Mouse (Mus musculus) retina, embryonic 14.5 days (tissue): Measurements from ENCODE around the gene Spata3.
"Not testable (repeated sequence)": the region's sequence is repeated elsewhere in the genome, so short reads cannot be mapped to it uniquely, and the experiment has no call there.

Experiments used
- DNase-seq: peaks from one replicate; pipeline ENCODE4 v3.0.0-alpha.2; 2015; ENCODE audit warnings: low spot score

Gene Spata3

DNA sequence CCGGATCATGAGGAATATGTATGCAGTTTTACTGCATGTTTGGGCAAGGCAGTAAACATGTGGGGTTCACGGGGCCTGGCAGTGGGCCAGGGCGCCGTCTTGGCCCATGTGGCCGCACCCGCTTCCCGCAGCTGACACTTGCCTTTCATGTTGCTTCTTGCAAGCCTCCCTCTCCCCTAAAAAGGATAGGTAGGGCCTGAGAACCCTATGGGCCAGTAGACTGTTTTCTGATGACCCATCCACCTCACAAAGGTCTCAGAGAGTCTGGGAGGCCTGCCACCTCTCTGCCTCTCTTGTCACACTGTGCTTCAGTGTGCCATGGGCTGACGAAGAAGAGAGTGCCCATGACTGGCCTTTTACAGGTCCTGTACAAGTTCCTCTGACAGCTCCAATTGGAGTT, at the start of gene Spata3:
Gene Spata3, plus strand, starts transcription at position 301 of the 400 bp plus-strand sequence.
- no peak for DNase-seq

DNA sequence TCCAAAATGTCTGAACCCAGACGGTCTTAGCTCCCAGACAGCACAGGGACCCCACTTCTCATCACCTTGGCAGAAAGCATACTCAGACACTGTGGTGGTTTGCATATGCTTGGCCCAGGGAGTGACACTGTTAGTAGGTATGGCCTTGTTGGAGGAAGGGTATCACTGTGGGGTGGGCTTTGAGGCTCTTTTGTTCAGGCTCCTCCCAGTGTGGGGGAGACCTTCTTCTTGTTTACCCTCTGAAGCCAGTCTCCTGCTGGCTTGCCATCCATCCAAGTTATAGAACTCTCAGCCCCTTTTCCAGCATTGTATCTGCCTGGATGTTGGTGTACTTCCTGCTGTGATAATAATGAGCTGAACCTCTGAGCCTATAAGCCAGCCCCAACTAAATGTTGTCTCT, 47.5 kb upstream of the Spata3 start:
- DNase-seq: no peak

DNA sequence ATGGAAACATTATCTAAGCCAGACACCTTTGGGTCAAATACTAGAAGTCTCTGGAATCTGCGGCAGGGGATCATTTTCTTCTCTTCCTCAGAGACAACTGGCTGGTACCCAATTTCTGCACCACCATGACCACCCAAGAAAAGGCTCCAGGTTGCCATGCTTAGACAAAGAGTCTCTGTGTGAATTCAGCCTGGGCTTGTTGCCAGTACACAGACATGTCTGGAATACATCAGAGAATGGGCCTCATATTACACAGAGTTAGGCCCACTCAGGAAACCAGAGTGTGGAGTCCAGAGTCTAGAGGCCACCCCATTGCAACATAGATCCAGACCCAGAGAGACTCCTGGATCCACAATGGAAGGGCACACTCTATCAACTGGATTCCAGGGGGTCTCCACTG, 47.1 kb upstream of the Spata3 start:
- DNase-seq: no peak

DNA sequence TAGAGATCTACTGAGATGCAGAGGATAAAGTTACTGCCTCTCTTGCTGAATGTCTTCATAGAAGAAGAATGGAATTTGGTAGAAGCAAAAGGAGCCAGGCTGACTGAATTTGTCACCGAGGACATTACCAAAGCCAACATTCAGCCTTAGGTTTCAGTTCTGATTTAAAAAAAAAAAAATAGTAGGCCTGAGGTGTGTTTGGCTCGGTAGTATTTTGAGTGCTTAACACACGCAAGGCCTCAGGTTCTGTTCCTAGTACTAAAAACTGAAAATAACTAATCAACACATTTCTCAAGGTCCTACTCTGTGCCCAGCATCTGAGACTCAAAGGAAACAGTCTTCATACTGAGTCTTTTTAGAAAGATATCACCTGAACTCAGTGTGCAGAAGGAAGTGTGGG, 45.5 kb upstream of the Spata3 start:
- no peak for DNase-seq

DNA sequence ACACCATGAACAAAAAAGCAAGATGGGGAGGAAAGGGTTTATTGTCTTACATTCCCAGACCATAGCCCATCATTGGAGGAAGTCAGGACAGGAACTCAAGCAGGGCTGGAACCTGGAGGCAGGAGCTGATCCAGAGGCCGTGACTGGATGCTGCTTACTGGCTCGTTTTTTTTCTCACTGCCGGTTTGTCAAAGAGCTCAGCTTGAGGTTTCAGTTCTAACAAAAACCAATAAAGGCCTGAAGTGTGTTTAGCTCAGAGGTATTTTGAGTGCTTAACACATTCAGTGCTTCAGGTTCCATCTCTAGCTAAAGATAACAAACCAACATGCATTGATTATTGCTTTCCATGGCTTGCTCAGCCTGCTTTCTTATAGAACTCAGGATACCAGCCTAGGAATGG, 44.3 kb upstream of the Spata3 start:
- DNase-seq: no peak

DNA sequence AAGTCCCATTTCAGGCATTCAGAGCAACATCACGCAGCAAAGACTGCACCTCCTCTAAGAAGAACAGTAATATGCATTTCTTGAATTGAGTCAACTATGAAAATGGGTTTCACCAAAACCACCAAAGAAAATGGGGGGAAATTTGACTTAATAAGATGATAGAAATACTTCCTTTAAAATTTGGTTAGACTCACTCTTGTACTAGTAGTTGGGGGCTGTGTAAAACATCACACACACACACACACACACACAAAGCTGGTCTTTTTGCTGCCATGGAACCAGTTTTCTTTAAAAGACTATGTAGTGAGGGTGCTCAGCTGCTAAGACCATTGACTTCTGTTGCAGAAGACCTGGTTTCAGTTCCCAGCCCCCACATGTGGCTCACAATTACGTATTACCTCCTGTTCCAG, 43.1 kb upstream of the Spata3 start:
- DNase-seq: no peak

DNA sequence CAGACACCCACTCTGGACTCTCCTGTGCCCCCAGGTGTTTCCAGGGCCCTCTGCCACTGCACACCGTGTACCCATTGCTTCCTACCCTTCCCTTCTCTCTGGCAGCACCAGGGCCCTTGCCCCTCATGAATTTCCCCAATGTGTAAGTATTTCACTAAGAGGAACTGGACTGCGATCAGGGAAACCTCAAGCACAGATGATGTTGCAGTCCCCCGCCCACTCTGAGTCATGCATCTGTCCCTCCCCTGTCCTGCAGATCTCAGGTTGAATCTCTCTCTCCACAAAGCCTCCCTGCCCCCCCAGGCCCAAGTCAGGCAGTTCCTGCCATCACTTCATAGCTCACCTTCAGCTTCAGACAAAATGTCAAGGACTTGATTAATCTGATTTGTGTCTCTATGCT, 38.9 kb upstream of the Spata3 start:
- DNase-seq: no peak

DNA sequence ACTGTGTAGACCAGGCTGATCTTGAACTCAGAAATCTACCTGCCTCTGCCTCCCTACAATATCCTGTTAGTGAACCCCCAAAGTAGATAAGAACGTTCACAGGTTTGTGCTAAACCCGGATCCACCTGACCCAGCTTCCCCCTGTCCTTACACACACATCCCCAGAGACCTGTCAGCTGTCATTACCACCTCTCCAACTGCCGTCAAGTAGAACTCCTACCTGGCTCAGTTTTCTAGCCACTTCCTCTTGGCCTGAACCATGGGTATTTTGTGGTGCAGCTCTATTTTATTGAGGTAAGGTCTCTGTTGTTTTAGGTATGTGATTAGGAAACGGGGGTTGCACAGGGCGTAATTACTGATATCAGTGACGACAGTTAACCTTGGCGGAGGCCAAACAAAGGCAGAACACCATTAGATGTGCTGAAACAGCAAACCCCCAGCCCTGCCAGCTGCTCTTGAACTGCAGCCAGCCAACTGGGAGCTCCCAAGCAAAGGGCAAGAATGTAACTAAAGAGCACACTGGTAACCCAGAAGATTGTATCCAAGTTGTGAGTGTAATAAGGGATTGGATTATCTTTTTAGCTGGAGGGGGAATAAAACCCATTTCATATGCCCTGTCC, 34.8 kb upstream of the Spata3 start:
- DNase-seq: no peak

DNA sequence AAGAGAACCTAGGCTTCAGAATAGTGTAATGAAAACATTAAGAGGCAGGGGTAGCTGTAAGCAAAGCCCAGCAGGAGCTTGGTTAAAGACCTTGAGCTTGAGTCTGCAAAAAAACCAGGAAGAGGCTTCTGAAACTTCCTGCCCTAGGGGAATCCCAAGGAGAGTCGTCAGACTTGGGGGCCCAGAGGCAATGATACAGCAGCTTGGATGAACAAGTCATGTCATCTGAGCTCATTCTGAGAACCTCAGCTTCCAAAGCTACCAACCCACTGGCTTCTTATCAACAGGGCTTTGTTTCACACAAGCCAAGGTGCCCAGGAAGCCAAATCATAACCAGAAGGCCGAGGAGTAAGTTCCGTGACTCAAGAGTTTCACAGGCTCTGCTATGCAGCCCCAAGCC, 30.8 kb upstream of the Spata3 start:
- no peak for DNase-seq

DNA sequence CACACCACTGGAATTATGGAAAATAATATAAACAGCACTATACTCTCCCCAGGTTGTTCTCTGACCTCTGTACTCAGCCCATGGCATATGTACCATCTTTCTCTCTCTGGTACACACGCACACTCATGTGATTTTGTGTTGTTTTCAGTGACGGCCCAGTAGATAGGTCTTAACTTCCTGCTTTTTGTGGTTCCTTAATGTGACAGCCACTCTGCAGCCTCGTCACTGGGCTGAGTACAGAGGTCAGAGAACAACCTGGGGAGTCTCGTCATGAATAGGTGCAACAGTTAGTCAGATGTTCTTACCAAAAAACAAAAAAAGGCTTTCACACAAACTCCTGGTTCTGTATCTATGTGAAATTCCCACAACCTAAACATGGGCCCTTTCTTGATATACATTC, 28.3 kb upstream of the Spata3 start:
- DNase-seq: no peak

DNA sequence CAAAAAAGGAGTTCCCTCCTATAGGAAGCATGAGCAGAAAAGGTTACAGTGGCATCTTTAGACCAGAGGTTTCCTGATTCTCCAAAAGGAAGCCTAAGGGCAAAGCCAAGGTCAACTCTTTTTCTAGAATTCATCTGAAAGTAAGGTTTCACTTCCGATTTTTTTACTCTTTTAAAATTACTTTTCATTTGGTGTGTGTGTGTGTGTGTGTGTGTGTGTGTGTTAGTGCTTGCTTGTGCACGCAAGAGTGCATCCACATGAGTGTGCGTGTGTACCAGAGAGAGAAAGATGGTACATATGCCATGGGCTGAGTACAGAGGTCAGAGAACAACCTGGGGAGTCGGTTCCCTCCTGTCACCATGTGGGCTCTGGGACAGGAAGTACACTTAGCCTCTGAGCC, 27.7 kb upstream of the Spata3 start:
- not testable (repeated sequence) for DNase-seq

DNA sequence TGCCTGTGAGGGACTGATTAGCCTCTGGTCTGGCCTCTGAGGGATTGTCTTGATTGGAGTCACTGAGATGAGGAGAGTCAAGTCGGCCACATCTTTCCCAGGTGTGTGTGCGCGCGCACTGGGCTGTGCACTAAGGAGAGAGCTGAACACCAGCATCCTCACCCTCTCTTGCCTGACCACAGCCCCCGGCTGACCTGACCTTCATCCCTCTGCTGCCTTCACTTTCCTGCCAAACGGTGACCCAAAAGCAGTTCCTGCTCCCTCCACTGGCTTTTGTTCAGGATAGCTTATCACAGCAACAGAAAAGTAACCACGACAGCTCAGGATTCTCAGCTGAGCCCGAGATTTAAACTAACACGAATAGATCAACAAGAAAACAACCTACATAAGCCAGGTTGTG, 24.4 kb upstream of the Spata3 start:
- no peak for DNase-seq

DNA sequence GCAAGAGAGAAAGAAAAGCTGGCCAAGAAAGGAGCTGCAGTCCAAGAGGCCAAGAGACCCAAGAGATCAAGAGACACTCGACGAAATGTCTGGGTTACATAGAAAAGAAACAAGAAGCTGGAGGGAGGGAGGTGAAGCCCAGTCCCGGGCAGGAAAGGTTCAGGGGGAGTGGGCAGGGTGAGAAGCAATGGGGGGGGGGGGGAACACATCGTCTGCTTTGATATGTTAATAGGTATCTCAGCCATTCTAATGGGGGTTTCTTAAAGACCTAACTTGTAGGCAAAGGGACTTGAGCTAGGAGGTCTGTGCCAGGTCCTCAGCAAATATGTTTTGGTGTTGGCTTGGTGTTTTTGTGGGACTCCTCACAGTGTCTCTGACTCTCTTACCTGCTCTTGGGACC, 23.1 kb upstream of the Spata3 start:
- no peak for DNase-seq

DNA sequence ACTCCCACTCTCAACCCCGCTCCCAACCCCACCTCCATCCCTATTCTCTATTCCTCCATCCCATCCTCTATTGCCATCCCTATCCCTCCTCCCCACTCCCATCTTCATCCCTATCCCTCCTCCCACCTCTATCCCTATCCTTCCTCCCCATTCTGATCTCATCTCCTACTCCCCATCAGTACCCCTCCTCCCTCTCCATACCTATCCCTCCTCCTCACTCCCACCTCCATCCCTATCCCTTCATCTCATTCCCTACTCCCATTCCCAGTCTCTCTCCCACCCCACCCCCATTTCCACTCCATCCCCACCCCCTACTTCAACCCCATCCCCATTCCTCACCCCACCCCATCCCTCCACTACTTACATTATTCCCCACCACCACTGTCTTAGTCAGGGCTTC, 19.4 kb upstream of the Spata3 start:
- DNase-seq: no peak

DNA sequence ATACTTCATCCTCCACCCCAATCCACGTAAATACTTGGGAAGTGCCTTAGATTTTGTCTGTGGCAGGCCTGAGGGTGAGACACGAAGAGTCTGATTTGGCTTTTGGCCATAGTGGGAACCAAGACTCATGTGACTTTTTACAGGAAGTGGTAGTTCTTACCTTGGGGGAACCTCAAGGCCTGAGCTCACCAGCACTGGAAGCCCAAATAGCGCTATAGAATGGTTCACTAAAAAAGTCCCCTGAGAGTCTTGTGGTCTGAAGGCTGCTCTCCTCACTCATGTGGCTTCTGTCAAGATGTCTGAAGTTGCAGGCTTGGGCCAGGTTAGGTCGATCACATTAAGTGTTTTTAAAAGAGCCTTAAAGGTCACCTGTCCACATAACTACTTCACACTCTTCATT, 18.6 kb upstream of the Spata3 start:
- no peak for DNase-seq

DNA sequence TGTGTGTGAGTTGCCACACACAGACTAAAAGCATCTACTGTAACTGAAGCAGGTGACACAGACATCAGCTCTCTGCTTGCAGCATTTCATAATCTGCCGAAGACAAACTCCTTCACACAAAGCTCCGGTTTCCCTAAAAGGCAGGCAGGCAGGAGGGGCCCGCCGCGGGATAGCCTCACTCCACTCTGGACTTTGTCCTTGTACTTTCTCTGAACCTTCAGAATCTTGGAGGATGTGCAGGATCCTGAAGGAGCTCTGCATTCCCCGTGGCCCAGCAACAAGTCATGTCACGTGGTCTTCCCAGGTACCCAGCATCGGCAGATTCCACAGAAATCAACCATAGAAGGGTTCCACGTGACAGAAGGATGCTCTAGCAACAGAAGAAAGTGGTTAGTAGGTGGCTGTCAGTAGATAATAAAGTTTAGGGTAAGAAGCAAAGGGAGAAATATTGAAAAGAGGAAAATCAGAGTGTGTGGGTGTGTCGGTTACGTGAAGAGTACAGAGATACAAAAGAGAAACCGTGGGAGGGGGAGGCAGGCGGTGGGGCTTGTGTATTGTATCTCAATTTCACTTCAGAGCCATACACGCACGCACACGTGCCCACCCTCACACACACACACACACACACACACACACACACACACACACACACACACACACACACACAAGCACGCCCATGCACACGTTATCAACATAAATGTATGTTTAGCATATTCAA, 16.6 kb upstream of the Spata3 start:
- DNase-seq: no peak

DNA sequence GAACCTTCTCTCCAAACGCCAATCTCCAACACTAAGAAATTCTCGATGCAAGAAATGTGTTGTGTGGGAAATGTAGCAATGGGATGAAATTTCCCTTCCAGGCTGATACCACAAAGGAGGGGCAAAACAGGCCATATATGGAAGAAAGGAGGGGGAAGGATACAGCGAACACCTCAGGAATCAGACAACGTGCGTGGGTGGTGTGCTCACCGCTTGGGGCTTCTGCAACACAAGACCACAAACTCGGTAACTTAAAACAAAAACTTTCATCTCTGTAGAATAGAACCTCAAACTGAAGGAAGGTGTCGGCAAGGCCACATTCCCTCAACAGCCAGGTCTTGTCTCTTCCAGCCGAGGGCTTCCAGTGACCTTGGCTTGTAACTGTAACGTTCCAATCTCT, 11.1 kb upstream of the Spata3 start:
- no peak for DNase-seq

DNA sequence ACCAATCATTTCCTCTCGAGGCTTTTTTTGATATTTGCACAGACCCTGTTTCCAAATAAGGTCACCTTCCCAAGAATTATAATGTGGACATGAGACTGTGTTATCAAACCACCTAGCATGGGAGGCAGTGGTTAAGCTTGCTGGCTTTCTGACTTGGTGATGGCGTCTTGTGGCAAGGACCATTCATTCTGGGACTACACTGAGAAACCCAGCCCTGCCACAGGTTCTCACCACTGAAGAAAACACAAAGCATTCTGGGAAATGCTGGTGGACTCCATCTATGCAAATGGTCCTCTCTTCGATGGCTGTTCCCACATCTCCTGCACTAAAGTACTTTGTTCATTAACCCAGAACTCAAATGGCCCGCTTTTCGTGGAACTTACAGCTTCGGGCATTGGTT, 10.6 kb upstream of the Spata3 start:
- DNase-seq: no peak

DNA sequence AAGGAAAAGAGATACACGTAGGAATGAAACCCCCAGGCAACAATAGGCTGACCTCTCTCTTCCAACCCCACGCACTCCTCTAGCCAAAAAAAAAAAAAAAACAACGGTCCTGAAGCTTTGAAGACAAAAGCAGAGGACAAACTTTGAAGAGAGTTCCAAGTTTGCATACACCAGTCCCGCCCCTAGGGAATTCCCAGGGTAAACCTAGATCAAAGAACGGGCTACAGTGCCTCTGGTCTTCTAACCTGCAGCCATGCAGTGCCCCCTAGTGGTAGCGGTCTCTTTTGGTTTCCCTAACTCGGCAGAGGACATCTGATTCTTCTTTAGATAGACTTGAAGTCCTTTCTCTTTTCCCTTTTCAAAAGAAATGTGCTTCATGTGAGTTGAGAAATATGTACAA, 8.8 kb upstream of the Spata3 start:
- DNase-seq: peak; percentile 95

DNA sequence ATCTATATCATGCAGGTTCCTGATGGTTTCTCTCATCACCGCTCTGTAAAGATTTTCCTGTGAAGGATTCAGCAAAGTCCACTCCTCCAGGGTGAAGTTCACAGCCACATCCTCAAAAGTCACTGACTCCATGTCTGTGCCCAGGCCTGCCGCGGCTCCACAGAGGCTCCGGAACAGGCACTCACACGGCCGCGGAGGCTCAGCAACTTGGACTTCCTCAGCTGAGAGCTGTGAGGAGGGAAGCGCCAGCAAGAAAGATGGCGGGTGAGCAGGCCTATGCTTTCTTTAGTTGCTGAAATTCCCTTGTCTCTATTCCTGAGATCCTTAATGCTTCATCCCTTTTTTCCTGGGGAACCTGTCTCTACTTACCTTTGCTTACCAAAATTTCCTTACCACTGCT, 858 bp upstream of the Spata3 start:
- not testable (repeated sequence) for DNase-seq

DNA sequence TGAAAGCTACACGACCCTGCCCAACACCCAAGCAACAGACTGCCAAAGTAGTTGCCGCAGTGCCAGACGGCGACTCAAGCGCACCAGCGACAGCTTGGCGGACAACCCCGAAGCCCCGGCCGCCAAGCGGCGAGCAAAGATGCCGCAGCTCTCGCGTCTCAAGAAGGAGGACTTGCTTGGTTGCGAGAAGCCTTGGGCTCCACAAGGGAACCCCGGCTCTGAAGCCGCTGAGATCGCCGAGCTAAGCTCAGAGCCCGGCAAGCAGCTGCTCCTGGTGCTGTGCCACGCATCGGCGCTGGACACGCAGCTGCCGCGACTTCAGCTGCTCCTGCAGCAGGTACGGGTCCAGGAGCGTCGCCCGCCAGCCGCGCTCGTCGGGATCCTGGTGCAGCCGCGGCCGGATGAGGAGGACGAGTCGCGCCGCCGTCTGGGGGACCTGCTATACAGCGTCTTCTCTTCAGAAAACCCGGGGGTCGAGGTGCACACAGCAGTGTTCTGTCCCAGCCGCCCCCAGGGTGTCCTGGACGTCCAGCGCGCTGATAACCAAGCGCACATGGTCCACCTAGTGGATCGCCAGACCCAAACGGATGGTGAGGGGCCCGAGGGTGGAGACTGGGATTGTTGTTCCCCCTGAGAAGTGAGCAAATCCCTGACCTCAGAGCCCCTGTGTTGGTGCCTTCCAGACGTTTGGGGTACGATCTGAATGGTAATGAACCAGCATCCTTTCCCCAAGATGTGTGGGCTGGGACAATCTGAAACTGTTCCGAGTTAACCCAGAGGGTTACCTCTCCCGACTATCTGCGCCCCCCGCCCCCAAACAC, 1.8 kb downstream of the Spata3 start:
- DNase-seq: peak; percentile 75

DNA sequence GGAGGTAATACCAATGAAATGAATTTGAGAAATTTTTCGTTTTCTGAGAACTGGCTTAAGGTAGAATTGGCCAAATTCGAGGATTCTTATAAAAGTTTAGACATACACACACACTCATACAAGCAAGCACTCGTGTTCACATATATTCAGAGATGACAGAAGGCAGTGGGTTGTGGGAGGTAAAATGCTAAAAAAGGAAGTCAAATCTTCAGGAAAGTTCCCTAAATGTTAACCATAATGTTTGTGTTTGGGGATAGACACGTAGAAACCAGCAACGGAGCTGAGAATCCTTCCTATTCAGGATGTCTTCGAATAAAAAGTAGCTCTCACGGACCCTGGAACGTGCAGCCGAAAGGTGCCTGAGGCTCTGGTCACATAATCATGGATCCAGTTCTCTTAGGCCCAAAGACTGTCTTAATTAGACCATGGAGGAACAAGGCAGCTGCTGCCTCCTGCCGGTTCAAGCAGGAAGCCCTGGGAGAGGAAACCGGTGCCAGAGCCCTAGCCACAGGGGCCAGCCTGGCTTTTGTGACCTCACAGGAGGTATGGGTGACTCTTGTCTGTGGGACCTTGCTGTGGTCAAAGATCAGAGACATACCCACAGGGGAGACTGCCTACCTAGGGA, 4.9 kb downstream of the Spata3 start:
- no peak for DNase-seq
